Mouse (Mus musculus) forebrain, embryonic 15.5 days (tissue): Measurements from ENCODE around the gene Atp1a1. TPM values are rescaled to one million over a fixed set of nuclear protein-coding genes. Genes with fewer than 3 reads are reported as not detected.

ENCODE experiments used
- ATAC-seq: fragments of 200-750 bp; cut with Nextera tagmentation; replicated peaks from 2 replicates; pipeline ENCODE4 v1.8.0; 2017; ENCODE audit warnings: mild to moderate bottlenecking, moderate TSS enrichment, moderate library complexity
- H3K27ac ChIP-seq: fragments of 300-500 bp; sonication (generic); replicated peaks from 2 replicates; pipeline ENCODE4 v1.5.1; 2015; ENCODE audit warnings: mild to moderate bottlenecking, inconsistent platforms
- H3K27me3 ChIP-seq: fragments of 300-500 bp; sonication (generic); 2 replicates; pipeline ENCODE4 v1.6.1; 2015; ENCODE audit warnings: inconsistent platforms
- H3K36me3 ChIP-seq: fragments of 300-500 bp; sonication (generic); 2 replicates; pipeline ENCODE4 v1.6.1; 2015; ENCODE audit warnings: mild to moderate bottlenecking, inconsistent platforms
- H3K4me1 ChIP-seq: fragments of 300-500 bp; sonication (generic); 2 replicates; pipeline ENCODE4 v1.6.1; 2015; ENCODE audit warnings: inconsistent platforms
- H3K4me2 ChIP-seq: fragments of 300-500 bp; sonication (generic); replicated peaks from 2 replicates; pipeline ENCODE4 v1.6.1; 2015; ENCODE audit warnings: mild to moderate bottlenecking, inconsistent platforms
- H3K4me3 ChIP-seq: fragments of 300-500 bp; sonication (generic); 2 replicates; pipeline ENCODE4 v1.5.1; 2015; ENCODE audit warnings: mild to moderate bottlenecking, inconsistent platforms
- H3K9ac ChIP-seq: fragments of 300-500 bp; sonication (generic); replicated peaks from 2 replicates; pipeline ENCODE4 v1.6.1; 2015; ENCODE audit warnings: mild to moderate bottlenecking, inconsistent platforms
- H3K9me3 ChIP-seq: fragments of 300-500 bp; sonication (generic); 2 replicates; pipeline ENCODE4 v1.6.1; 2016; ENCODE audit warnings: inconsistent platforms
- WGBS: fragments of 180-500 bp; shearing (Covaris S2); methylation state at CpG from one replicate; pipeline ENCODE4 v1.1.7; 2015; ENCODE audit warnings: mixed read lengths; 5-methylcytosine and 5-hydroxymethylcytosine counted together
- polyA plus RNA-seq: library from polyadenylated mRNA; unstranded; fragments of >200 nt; fragmentation: Nextera tagmentation; extraction: Ambion mirVana; gene quantifications from 2 replicates; pipeline ENCODE4 v1.2.1, GENCODE M21; 2015

The Atp1a1 gene
- 39.7 and 43.7 TPM in 2 replicates for polyA plus RNA-seq

DNA sequence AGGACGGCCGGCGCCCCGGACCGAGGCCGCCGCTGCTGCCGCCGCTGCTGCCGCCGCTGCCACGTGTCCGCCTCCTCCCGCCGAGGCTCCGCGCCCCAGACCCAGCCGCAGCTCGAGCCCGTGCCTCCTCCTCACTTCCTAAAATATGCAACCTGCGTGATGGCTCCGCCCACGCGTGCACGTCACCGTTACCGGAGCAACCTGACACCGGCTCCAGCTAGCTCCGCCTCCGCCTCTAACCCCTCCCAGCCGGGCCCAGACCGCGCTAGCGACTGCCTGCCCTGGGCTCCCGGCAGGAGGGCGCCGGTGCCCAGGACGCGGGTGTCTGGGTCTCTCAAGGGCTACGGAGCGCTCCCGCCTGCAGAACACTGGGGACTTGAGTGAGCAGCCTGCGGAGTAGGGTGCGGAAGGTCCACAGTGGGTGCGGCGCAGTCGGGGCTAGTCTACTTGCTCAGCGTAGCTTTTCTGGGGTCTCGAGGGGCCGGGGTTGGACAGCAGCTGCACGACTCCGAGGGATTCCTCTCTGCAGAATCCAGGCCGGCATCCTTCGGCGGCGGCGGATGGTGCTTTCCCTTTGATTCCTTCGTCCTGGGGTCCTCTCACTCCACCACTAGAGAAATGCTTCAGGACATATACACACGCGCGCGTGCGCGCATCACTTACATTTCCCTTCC is at the start of gene Atp1a1:
Gene Atp1a1 (minus strand): TSS at position 135 of the 674 bp plus-strand sequence.
- H3K4me1 ChIP-seq: peaks cover 49% of the 10 kb centered on the region
- peak within 1 kb of the TSS; percentile 96 for H3K27ac ChIP-seq
- H3K36me3 ChIP-seq: no peaks in the 10 kb centered on the region
- WGBS: under 1% methylated on average over 64 of the region's 64 CpGs
- ATAC-seq: peak; percentile 96
- no peaks in the 10 kb centered on the region for H3K27me3 ChIP-seq
- H3K4me2 ChIP-seq: peak within 1 kb of the TSS; percentile 82
- no peaks in the 10 kb centered on the region for H3K9me3 ChIP-seq
- peak within 1 kb of the TSS; percentile 91 for H3K9ac ChIP-seq
- H3K4me3 ChIP-seq: peak within 1 kb of the TSS; percentile 79

DNA sequence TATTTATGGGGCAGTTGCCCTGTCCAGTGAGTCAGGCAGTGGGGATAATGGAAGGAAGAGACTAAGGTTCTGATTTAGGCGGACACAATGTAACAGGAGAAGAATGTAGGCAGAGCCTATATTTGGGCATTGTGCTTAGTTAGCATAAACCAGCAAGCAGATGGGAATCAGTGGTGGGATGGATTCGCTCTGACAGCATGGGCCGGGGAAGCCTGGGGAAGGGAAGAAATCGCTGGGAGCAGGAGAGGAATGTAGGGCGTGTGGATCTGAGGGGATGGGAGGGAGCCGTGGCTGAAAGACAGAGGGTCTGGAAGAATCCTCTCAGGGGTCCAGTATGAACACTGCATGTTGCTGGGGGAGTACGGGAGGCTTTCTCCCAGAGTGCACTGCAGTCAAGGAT is 49.0 kb upstream of the Atp1a1 start:
- Histone ChIP-seq H3K4me2 (no peak overlapping the region), H3K27ac (no peak overlapping the region), H3K36me3 (no peaks in the 10 kb centered on the region), H3K4me3 (no peak overlapping the region), H3K9me3 (no peaks in the 10 kb centered on the region), H3K4me1 (peaks cover 8% of the 10 kb centered on the region; the same call in 1 of the 2 replicates), H3K9ac (no peak overlapping the region), H3K27me3 (no peaks in the 10 kb centered on the region)
- no peak; the same call in 1 of the 2 replicates for ATAC-seq
- 56% methylated on average over 7 of the region's 7 CpGs for WGBS

DNA sequence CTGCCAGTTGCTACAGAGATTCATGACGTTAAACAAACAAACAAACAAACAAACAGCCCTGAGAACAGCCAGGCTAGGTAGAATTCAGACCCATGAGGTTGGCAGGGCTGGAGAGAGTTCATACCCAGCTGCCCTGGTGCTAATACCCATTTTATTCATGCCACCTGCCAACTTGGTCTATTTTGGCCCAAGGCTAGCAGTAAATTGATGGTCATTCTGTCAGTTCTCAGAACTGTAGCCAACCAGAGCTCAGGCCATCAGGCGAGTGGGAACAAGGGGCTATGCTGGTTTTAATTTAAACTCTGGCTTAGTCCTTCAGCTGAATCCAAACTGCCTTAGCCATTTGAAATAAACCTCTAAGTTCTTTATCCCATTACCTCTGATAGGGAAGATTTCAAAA is 48.5 kb upstream of the Atp1a1 start:
- 57% methylated on average over 2 of the region's 2 CpGs for WGBS
- ATAC-seq: no peak
- no peak overlapping the region for H3K4me2 ChIP-seq

DNA sequence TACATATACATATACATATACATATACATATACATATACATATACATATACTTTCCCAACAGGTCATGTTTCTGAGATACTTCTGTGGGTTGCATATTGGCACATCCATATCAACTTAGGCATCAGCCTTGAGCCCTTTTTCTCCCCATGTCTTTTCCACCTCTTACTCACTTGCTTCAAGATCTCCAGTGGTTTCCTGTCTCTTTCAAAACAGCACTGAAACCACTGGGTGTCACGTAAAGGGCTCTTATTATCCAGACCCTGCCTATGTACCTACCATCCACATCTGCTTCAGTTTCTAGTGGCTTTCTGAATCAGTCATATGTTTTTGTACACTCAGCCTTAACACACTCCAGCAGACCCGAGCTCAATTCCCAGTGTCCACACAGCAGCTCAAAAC is 45.8 kb upstream of the Atp1a1 start:
- no peak for ATAC-seq
- Histone ChIP-seq H3K27ac (no peak overlapping the region), H3K27me3 (no peaks in the 10 kb centered on the region), H3K36me3 (no peaks in the 10 kb centered on the region), H3K4me1 (peaks cover 8% of the 10 kb centered on the region; the same call in 1 of the 2 replicates), H3K4me2 (no peak overlapping the region), H3K9me3 (no peaks in the 10 kb centered on the region), H3K4me3 (no peak overlapping the region), H3K9ac (no peak overlapping the region)
- 82% methylated on average over 2 of the region's 2 CpGs for WGBS

More for the DNA sequence above, 48.5 kb upstream of the Atp1a1 start:
- no peak overlapping the region for H3K9ac ChIP-seq
- H3K27me3 ChIP-seq: no peaks in the 10 kb centered on the region
- peaks cover 8% of the 10 kb centered on the region; the same call in 1 of the 2 replicates for H3K4me1 ChIP-seq
- no peaks in the 10 kb centered on the region for H3K36me3 ChIP-seq
- no peak overlapping the region for H3K27ac ChIP-seq
- H3K4me3 ChIP-seq: no peak overlapping the region
- no peaks in the 10 kb centered on the region for H3K9me3 ChIP-seq

DNA sequence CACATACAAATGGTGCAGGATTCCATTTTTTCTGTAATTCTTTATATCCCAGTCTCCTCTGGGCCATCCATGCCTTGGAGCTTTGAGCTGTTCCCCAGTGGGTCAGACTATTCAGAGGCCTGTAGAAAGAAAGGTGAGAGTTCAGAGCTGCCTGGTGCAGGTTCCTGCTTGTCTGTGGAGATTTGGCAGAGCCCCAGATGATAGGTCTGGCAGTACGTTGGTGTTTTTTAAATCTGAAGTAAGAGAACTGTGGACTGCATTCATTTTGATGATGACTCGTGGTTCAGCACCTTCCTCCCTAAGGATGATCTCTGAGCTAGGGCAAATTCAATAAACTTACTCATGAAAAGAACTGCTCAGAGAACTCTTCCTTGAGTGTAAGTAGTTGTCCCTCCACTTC is 44.8 kb upstream of the Atp1a1 start:
- Histone ChIP-seq H3K9ac (no peak overlapping the region), H3K4me3 (no peak overlapping the region), H3K4me2 (no peak overlapping the region), H3K4me1 (peaks cover 8% of the 10 kb centered on the region; the same call in 1 of the 2 replicates), H3K36me3 (no peaks in the 10 kb centered on the region), H3K27ac (no peak overlapping the region), H3K27me3 (no peaks in the 10 kb centered on the region), H3K9me3 (no peaks in the 10 kb centered on the region)
- 72% methylated on average over 2 of the region's 2 CpGs for WGBS
- ATAC-seq: no peak

DNA sequence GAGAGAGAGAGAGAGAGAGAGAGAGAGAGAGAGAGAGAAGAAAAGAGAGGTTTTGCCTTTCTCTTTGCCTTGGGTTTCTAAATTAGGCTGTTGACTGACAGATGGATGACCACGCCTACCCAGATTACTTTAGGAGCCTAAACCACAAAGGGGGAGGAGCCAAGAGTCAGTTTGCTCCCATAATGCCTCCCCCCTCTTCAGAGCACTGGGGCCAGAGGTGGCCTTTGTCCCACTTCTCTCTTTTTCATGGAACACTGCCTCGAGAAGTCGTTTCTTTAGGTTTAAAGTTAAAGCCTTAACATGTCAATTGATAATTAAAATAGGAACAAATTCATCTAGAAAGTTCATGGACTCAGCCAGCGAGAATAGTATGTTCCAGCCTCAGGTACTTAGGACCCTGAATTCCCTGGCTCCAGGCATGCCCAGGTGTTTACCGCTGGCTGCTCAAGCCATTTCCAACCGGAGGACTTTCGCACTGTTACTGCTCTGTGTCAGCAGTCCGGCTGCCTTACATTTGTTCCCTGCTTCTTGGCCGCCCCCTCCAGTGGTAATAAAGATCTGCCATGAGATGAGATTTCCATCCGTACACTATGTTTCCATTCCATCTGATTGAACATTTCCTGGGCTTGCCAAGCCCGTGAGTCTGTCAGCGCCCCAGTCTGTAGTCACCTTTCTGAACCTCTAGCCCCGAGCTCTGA is 43.8 kb upstream of the Atp1a1 start:
- Histone ChIP-seq H3K9me3 (no peaks in the 10 kb centered on the region), H3K4me1 (peaks cover 4% of the 10 kb centered on the region; the same call in 1 of the 2 replicates), H3K36me3 (no peaks in the 10 kb centered on the region), H3K4me3 (no peak overlapping the region), H3K27me3 (no peaks in the 10 kb centered on the region), H3K27ac (no peak overlapping the region), H3K9ac (no peak overlapping the region), H3K4me2 (no peak overlapping the region)
- WGBS: 80% methylated on average over 13 of the region's 13 CpGs
- no peak for ATAC-seq

DNA sequence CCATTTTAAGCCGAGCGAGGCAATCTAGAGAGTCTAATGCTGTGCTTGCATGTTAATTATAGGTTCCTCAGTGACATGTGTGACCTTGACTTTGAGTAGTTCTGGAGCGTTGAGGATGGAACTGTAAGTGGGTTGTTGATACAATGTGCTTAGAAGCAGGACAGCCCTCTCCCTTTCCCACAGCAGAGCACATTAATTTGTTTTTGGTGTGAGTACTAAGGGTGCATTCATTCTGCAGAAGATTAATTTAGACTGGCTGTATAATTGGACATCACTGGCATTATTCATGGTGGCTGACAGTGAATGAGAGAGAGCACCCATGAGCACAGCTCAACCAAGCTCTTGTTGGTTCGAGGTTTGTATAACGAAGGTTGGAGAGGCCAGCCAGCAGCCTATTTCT is 42.3 kb upstream of the Atp1a1 start:
- Histone ChIP-seq H3K9me3 (no peaks in the 10 kb centered on the region), H3K4me2 (no peak overlapping the region), H3K4me3 (no peak overlapping the region), H3K36me3 (no peaks in the 10 kb centered on the region), H3K9ac (no peak overlapping the region), H3K27me3 (no peaks in the 10 kb centered on the region), H3K27ac (no peak overlapping the region), H3K4me1 (no peaks in the 10 kb centered on the region)
- 19% methylated on average over 5 of the region's 5 CpGs for WGBS
- no peak for ATAC-seq

DNA sequence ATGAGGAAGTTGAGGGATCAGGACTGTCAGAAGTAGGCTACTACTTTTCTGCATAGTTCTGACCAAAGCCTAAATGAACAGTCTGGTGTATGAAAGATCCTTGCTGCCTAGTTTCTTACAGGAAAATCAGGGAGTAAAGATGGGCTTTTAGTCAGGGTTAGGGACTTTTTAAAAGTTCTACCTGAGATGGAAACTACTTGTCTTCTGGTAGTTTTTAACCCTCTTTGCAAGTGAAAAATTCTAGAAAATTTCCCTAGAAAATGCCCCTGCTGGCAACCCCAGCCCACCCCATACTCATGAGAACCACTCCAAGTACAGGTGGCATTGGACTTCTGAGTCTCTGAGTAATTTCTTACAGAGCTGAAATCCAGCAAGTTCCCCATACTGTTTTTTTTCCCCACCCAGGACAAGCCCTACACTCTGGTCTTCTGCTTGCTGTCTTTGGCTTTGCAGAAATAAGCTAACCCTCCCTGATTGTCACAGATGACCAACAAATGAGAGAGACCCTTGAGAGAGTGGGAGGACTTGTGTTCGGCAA is 41.2 kb upstream of the Atp1a1 start:
- no peaks in the 10 kb centered on the region for H3K4me1 ChIP-seq
- no peak overlapping the region for H3K27ac ChIP-seq
- H3K4me3 ChIP-seq: no peak overlapping the region
- no peak overlapping the region for H3K9ac ChIP-seq
- H3K4me2 ChIP-seq: no peak overlapping the region
- 62% methylated on average over 1 of the region's 1 CpGs for WGBS
- no peak for ATAC-seq
- no peaks in the 10 kb centered on the region for H3K27me3 ChIP-seq
- H3K9me3 ChIP-seq: no peaks in the 10 kb centered on the region
- no peaks in the 10 kb centered on the region for H3K36me3 ChIP-seq

DNA sequence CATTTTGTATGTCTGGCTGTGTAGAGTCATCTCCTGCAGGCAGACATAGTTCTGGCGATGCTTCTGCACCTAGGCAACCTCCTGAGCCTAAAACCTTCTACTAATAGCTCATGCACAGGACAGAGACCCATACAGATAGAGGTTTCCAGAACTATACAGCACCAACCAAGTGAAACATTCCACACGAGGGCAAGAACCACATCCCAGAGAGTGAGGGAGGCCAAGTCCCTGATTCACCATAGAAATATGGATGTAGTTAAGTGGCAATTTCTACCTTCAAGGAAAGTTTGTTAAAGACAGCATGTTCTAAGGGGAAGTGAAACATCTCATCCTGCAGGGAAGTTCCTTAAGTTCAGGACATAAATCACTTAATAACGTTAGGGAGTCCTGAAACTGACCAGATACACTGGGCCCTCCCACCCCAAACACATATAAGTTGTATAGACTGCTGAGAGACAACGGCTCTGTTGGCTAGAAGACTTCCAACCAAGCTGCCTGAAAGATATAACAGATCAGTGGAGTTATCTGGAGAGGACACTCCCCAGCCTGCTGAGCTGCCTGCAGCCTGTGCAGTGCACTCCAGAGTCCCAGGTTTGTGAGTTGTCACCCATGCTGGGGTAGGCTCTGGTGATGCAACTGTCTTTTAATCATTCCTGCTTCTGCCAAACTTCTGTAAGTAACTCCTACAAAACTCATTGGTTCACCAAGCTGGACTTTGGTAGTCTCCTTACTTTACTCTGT is 39.7 kb upstream of the Atp1a1 start:
- H3K4me2 ChIP-seq: no peak overlapping the region
- H3K27ac ChIP-seq: no peak overlapping the region
- H3K9ac ChIP-seq: no peak overlapping the region
- no peaks in the 10 kb centered on the region for H3K9me3 ChIP-seq
- 91% methylated on average over 4 of the region's 4 CpGs for WGBS
- no peaks in the 10 kb centered on the region for H3K4me1 ChIP-seq
- no peak for ATAC-seq
- no peaks in the 10 kb centered on the region for H3K27me3 ChIP-seq
- no peak overlapping the region for H3K4me3 ChIP-seq
- no peaks in the 10 kb centered on the region for H3K36me3 ChIP-seq

DNA sequence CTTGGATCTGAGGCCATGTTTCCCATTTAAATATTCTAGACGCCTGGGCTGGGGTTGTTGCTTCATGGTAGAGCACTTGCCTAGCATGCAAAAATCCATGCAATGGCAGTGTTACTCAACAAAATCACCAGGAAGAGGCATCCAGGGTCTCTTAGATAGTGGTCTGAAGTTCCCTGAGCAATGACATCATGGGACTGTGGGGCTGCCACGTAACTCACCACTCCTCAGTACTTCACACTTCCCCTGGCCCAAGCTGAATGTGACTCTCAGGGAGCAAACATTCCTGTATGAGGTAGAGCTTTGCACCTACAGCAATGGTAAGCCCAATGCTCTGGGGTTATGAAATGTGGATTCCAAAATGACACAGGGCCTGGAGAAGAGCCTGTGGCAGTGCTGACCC is 38.8 kb upstream of the Atp1a1 start:
- no peak for ATAC-seq
- 88% methylated on average over 2 of the region's 2 CpGs for WGBS
- no peaks in the 10 kb centered on the region for H3K27me3 ChIP-seq
- H3K4me2 ChIP-seq: no peak overlapping the region
- no peaks in the 10 kb centered on the region for H3K9me3 ChIP-seq
- H3K9ac ChIP-seq: no peak overlapping the region
- H3K4me1 ChIP-seq: no peaks in the 10 kb centered on the region
- no peaks in the 10 kb centered on the region for H3K36me3 ChIP-seq
- no peak overlapping the region for H3K27ac ChIP-seq
- H3K4me3 ChIP-seq: no peak overlapping the region

DNA sequence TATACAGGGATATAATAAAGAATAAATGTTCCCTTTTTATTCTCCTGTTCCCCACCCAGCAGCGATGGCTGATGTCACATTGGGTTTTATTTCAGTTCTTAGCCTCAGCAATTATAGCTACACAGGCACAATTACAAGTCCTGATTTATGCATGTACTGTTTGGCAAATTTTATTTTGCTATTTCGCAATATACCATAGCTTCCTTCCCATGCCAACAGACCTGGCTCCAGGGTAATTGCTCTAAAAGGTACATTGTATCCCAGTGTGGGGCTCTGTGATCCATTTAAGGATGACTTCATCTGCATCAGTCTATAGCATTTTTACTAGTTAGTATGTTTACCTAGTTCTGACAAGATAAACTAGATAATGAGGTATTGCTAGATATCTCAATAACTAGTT is 33.7 kb upstream of the Atp1a1 start:
- Histone ChIP-seq H3K36me3 (no peaks in the 10 kb centered on the region), H3K4me2 (no peak overlapping the region), H3K4me1 (0 out of 2 replicates have a peak, but pooled peaks cover 3% of the 10 kb centered on the region), H3K27ac (no peak overlapping the region), H3K9ac (no peak overlapping the region), H3K27me3 (no peaks in the 10 kb centered on the region), H3K4me3 (no peak overlapping the region), H3K9me3 (no peaks in the 10 kb centered on the region)
- no peak for ATAC-seq
- WGBS: 90% methylated on average over 2 of the region's 2 CpGs

DNA sequence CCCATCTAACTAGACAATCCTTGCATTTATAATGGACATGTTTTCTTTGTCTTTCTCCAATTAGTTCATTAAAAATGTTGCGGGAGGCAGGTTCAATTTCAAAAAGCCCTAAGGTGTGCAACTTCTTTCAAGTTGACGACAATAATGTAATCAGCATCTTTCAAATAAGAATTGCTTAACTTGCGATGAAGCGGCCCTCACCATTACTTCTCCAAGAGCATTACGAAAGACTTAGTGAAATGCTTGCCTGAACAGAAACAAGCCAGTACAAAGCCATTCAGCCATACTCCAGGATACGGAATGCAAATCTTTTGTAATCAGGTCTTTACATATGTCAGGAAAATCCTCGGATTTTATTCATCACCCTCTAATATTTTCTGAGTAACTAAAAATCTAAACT is 32.0 kb upstream of the Atp1a1 start:
- H3K9me3 ChIP-seq: no peaks in the 10 kb centered on the region
- H3K4me3 ChIP-seq: no peak overlapping the region
- H3K27ac ChIP-seq: no peak overlapping the region
- H3K36me3 ChIP-seq: no peaks in the 10 kb centered on the region
- no peaks in the 10 kb centered on the region for H3K27me3 ChIP-seq
- 0 out of 2 replicates have a peak, but pooled peaks cover 3% of the 10 kb centered on the region for H3K4me1 ChIP-seq
- no peak overlapping the region for H3K4me2 ChIP-seq
- no peak overlapping the region for H3K9ac ChIP-seq
- ATAC-seq: no peak
- WGBS: 41% methylated on average over 7 of the region's 7 CpGs
